Mouse (Mus musculus): Measurements from ENCODE around the gene Vmn2r57. TPM values are rescaled to one million over a fixed set of nuclear protein-coding genes. Genes with fewer than 3 reads are reported as not detected.
A peak's percentile ranks its signal among the peaks of the same experiment; 100 is the strongest.
"Not testable (repeated sequence)": the region's sequence is repeated elsewhere in the genome, so short reads cannot be mapped to it uniquely, and the experiment has no call there.

Gene Vmn2r57
- not detected in 2 replicates for polyA plus RNA-seq (2012; ENCODE audit: insufficient read depth, insufficient read length, low replicate concordance, missing spikeins)

DNA sequence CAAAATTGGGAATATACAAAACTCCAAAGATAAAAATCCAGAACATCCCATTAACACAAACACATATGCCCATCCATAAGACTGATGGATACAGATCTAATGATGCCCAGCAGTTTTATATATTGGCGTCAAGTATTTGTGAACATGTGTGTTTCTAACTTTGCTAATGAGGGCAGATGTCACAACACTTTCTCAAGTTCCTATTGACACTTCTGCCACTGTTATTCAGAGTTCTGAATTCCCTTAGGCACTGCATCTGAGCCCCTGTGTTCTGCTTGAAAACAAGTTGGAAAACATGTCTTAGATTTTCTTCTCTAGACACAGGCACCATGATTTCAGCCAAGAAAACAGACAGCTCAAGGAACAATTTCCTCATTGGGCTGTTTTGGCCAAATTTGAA, at the start of gene Vmn2r57:
Gene Vmn2r57 (minus strand): TSS at position 101 of the 400 bp plus-strand sequence.
- WGBS, result 60% methylated on average over 1 of the region's 1 CpGs
- H3K27ac ChIP-seq (ENCODE audit: insufficient read depth, low read depth, low read length); H3K4me3 ChIP-seq (ENCODE audit: insufficient read depth, low read depth, low read length); H3K4me1 ChIP-seq (ENCODE audit: control insufficient read depth, insufficient read depth, low read length): not testable (repeated sequence)

DNA sequence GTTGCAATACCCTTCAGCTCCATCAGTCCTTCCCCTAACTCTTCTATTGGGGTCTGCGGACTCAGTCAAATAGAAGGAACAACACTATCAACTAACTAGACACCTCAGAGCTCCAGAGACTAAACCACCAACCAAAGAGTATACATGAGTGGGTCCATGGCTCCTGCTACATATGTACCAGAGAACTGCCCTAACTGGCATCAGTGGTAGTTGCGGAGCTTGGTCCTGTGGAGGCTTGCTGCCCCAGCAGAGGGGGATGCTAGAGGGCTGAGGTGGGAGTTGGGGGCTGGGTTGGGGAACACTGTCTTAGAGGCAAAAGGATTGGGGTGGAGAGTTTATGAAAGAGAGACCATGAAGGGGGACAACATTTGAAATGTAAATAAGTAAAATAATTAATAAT, 49.4 kb upstream of the Vmn2r57 start:
- H3K4me1 ChIP-seq (ENCODE audit: control insufficient read depth, insufficient read depth, low read length), result no peaks in the 10 kb centered on the region
- TF ChIP-seq POLR2A (IDR thresholded peaks at IDR 0.05; ENCODE audit: insufficient read depth, low read depth, low read length) (no peak), CTCF (IDR thresholded peaks at IDR 0.05; ENCODE audit: insufficient read depth, low read depth, low read length) (no peak)
- WGBS, result 100% methylated on average over 2 of the region's 2 CpGs
- H3K4me3 ChIP-seq (ENCODE audit: insufficient read depth, low read depth, low read length), result no peak overlapping the region
- no peak overlapping the region for H3K27ac ChIP-seq (ENCODE audit: insufficient read depth, low read depth, low read length)

DNA sequence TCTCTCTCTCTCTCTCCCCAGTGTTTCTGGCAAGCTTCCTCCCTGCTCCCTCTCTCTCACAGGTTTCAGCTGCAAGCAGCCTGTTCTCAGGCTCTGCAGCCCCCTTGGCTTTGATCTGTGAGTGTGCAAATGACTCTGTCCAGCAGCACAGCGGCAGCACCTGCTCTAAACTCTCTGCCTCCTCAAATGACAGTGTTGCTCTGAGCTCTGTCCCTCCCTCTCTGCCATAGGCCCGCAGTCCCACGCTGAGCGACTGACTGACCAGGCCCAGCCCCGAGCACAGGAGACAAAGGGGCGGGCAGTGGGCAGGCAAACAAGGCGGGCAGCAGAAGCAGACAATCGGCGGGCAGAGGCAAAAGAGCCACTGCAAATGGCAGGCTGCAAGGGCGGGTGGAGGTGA, 3.4 kb upstream of the Vmn2r57 start:
- Histone ChIP-seq H3K4me1 (ENCODE audit: control insufficient read depth, insufficient read depth, low read length) (no peaks in the 10 kb centered on the region), H3K27ac (ENCODE audit: insufficient read depth, low read depth, low read length) (no peak overlapping the region), H3K4me3 (ENCODE audit: insufficient read depth, low read depth, low read length) (no peak overlapping the region)
- TF ChIP-seq POLR2A (IDR thresholded peaks at IDR 0.05; ENCODE audit: insufficient read depth, low read depth, low read length), result no peak
- TF ChIP-seq CTCF (IDR thresholded peaks at IDR 0.05; ENCODE audit: insufficient read depth, low read depth, low read length), result no peak
- WGBS, result 8% methylated on average over 10 of the region's 10 CpGs

DNA sequence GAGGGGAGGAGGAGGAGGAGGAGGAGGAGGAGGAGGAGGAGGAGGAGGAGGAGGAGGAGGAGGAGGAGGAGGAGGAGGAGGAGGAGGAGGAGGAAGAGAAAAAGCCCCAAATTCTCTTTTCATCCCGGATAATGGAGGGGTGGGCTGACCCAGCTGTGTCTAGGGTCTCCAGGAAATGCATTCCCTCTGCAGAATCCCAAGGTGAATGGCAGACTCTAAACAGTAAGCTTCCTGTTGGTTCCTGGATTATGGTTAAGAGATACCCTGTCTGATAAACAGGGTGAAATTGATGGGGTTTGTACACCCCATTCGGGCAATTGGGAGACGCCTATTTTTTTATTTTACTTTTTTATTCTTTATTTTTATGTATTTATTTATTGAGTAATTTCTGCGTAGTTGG, 54.4 kb downstream of the Vmn2r57 start:
- no peaks in the 10 kb centered on the region for H3K4me1 ChIP-seq (ENCODE audit: control insufficient read depth, insufficient read depth, low read length)
- WGBS, result 69% methylated on average over 4 of the region's 4 CpGs
- H3K4me3 ChIP-seq (ENCODE audit: insufficient read depth, low read depth, low read length), result no peak overlapping the region
- TF ChIP-seq POLR2A (IDR thresholded peaks at IDR 0.05; ENCODE audit: insufficient read depth, low read depth, low read length), result no peak
- TF ChIP-seq CTCF (IDR thresholded peaks at IDR 0.05; ENCODE audit: insufficient read depth, low read depth, low read length), result no peak
- no peak overlapping the region for H3K27ac ChIP-seq (ENCODE audit: insufficient read depth, low read depth, low read length)

DNA sequence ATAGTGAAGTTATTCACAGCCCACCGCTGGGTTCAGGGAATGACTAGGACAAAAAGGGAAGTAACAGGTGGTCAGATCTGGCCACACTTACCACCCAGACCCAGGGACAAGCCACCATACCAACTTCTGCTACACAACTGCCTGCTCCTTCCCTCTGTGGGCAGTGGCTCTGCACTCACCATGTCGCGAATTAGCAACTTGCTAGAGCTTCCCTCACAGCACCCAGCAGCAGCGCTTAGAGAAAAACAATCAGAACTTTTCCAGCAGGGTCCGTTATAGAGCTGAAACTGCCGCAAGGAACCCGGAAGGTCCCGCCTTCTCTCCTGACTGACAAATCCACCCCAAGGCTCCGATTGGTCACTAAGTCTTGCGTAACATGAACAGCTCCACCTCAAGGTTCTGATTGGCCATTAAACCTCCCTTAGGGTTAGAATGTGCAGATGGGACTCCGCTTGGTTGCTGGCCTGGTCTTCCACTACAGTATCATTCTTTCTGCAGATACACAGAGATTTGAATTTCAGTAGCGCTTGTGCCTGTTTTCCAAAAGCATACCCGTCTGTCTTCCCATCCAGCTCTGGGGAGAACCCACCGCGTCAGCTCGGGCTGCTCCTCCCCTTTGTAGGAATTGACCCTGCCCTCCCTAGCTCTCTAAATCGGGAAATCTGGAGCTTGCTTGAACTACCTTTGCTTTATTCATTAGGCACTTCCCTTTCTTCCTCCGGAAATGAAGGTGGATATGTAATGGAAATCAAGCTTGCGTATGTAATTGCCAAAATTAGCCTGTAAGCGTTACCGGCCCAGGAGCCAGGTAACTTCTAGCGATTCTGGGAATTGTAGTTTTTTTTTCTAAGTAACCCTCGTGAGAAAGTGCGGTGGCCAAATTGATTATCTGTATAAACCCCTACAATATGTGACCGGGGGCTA, 55.2 kb downstream of the Vmn2r57 start, which contains the start of gene AI987944:
Gene AI987944 (minus strand): TSS at position 332 of the 924 bp plus-strand sequence.
- Histone ChIP-seq H3K27ac (ENCODE audit: insufficient read depth, low read depth, low read length) (peak within 1 kb of the TSS; percentile 83), H3K4me1 (ENCODE audit: control insufficient read depth, insufficient read depth, low read length) (no peaks in the 10 kb centered on the region), H3K4me3 (ENCODE audit: insufficient read depth, low read depth, low read length) (peak within 1 kb of the TSS; percentile 73)
- TF ChIP-seq CTCF (IDR thresholded peaks at IDR 0.05; ENCODE audit: insufficient read depth, low read depth, low read length), result no peak
- TF ChIP-seq POLR2A (IDR thresholded peaks at IDR 0.05; ENCODE audit: insufficient read depth, low read depth, low read length), result 0 out of 2 replicates have a peak, but pooled peaks have one; percentile 25
- WGBS, result under 1% methylated on average over 25 of the region's 25 CpGs

Other genes starting within 250 kb of the Vmn2r57 start
- gene AI987944, start 55.3 kb downstream of the Vmn2r57 start, polyA plus RNA-seq (2012; ENCODE audit: insufficient read depth, insufficient read length, low replicate concordance, missing spikeins), result not detected in 2 replicates
- gene Gm20449, start 50.7 kb upstream of the Vmn2r57 start, polyA plus RNA-seq (2012; ENCODE audit: insufficient read depth, insufficient read length, low replicate concordance, missing spikeins), result not detected in 2 replicates
- gene AW146154, start 51.2 kb upstream of the Vmn2r57 start, polyA plus RNA-seq (2012; ENCODE audit: insufficient read depth, insufficient read length, low replicate concordance, missing spikeins), result not detected in 2 replicates
- gene Gm6871, start 125.0 kb upstream of the Vmn2r57 start, polyA plus RNA-seq (2012; ENCODE audit: insufficient read depth, insufficient read length, low replicate concordance, missing spikeins), result not detected in 2 replicates
- not detected in 2 replicates for gene 2610021A01Rik, start 150.5 kb upstream of the Vmn2r57 start, polyA plus RNA-seq (2012; ENCODE audit: insufficient read depth, insufficient read length, low replicate concordance, missing spikeins)
- not detected in 2 replicates for gene Zfp788, start 184.5 kb upstream of the Vmn2r57 start, polyA plus RNA-seq (2012; ENCODE audit: insufficient read depth, insufficient read length, low replicate concordance, missing spikeins)

Data from olfactory bulb, adult 2 months (tissue).